Mouse (Mus musculus): ENCODE measurements around the gene Patj. TPM values are rescaled to one million over a fixed set of nuclear protein-coding genes. Genes with fewer than 3 reads are reported as not detected.
"Not testable (repeated sequence)": the region's sequence is repeated elsewhere in the genome, so short reads cannot be mapped to it uniquely, and the experiment has no call there.

Patj gene
- polyA plus RNA-seq, 1 experiment from 2014 or later: 17.6 TPM

DNA sequence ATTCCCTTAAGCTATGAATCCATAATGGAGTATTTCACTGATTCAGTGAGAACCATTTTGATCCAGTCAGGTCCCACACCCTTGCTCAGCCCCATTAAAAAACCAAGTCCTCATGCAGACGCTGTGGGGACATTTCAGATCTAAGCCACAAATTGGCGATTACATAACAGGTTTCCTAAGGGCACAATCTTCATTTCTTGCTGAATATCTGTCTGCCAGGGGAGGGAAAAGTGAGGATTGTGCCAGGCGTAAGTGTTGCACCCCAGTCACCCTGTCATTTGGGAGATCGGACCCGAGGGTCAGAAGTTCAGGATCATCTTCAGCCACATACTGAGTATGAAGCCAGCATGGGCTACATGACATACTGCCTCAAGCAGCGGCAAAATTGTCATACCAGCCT, 171.2 kb downstream of the Patj start:
- DNase-seq (ENCODE audit: low spot score): no peak

DNA sequence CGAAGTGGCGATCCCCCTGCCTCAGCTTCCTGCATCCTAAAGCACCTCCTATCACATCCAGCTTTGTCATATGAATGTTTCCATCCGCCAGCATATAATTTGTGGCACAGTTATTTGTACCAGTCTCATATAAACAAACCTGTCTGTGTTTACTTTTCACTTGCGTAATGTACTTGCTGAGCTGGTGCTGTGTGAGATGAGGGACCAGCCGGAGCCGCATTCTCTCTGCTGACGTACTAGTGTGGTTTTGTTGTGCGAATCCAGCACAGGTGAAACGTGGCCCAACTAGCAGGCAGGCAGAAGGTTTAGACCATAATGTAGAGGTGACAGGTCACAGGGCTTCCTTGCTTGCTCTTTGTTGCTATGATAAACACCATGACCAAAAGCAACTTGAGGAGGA, 171.9 kb downstream of the Patj start:
- no peak for DNase-seq (ENCODE audit: low spot score)

DNA sequence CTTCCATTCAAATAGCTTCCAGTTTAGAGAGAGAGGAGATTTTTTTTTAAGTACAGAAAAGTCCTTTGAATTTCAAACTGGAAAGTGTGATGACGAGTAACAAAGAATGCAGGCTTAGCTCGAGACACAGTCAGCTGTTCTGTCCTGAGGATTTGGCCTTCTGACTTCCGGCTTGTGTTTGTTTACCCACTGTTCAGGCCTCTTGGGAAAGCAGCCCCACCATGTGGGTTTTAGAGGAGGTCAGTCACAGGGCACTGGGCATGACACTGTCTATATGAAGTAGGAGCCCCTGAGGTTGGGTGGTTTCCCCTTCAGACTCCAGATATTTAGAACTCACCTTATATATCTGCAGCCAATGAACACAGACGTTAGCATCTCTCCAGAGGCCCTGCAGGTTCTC, 174.3 kb downstream of the Patj start:
- DNase-seq (ENCODE audit: low spot score): no peak

DNA sequence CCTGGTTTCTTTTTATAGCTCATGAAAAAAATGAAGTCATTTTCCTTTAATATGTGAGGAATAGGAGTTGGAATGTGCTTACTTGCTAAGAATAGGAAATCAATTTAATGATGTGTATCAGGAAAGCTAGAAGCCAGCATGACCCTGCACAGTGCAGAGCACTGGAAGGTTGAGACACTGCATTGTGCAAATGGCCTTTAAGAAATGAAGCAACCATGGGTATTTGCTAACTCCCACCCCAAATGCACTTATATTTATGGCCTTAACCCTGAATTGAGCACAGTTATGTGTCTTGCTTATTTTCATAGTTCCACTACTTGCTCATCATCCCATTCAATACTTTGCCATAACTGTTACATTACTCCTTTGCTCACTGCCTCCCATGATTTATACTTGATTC, 181.7 kb downstream of the Patj start:
- DNase-seq (ENCODE audit: low spot score): no peak

DNA sequence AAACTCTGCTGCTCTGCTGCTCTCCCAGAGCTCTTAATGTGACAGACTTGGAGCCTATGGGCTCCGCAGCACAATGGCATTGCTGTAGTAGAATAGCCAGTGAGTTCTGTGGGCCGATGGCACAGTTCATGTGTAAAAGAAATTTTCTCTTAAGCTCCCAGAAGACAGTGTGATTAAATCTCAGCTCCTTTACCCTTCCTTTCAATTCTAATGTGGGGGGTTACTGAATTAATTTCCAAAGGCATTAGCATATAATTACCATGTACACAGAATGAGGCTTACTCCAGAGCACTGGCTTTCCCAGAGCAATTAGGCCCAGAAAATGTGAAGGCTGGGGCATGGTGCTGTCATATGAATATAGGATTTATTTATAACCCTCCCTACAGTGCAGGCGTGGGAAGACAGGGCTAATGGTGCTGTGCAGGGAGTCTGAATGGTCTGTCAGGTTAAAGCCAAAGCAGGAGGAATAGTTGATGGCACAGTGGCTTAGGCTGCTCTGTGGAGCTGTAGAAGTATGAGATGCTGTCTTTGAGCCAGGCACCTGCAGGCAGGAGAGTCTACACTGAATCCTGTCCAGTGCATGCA, 182.5 kb downstream of the Patj start:
- no peak for DNase-seq (ENCODE audit: low spot score)

DNA sequence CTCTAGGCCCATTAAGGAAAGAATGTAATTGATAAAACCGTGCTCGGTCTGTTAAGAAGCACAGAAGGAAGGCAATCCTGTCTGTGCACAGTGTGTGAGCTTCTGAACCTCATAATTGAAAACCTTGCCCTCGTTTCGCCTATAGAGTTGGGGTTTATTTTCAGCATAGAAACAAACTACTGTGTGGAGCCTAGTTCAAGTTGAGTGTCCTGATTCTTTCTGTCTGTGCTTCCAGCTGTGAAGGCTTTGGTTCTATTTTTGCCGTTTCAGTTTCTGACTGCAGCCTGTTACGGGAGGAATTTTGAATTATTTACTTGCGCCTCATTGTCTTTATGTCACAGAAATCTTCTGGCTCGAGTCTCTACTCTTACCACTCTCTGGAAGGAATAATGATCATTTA, 185.9 kb downstream of the Patj start:
- DNase-seq (ENCODE audit: low spot score): no peak

DNA sequence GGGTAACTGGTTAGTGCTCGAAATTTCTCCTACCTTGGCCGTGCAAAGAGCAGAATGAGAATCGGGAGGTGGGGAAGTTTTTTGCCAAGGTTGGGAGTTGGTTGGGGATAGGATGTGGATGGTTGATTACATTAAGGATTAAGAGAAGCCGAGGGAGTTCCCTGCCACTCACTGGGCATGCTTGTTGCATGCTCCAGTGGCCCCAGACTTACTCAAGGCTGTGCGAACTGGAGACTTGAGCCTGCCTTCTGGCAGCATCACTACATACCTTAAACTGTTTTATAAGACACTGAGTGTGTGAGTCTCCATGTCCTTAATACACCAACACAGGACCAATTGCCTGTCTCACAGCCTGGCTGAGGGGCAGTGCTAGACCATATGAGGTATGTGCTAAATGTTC, 188.4 kb downstream of the Patj start:
- DNase-seq (ENCODE audit: low spot score): no peak

DNA sequence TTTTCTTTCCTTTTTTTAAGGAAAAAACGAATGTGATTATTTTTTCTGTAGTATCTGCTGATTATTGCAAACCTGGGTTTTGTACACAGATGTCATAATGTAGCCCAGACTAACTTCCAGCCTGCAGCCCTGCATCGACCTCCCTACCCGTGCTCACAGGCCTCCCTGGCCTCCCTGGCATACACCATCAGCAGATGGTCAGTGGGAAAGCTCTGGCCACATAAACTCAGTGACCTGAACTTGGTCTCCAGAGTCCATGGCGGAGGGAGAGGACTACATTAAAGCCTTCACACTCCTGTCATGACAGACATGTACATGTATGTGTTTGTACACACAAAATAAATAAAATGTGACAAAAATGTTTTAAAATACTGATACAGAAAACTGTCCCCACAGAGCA, 190.7 kb downstream of the Patj start:
- no peak for DNase-seq (ENCODE audit: low spot score)

DNA sequence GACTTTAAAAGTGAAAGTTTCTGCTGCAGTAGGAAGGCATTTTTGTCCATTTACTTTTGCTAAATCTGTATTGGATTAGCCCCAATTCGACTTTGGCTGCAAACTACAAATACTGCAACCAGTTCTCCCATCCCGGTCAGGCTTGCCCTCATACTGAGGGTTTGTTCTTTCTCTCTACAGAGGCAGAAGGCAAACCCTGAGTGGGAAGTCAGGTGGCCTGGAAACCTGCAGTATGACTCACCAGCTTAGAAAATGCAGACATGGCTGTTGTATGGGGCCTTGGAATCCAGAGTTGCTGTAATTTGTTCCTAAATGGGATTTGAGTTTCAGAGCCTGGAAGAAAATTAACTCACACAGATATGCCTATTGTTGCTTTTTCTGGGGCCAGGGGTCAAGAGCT, 192.1 kb downstream of the Patj start:
- DNase-seq (ENCODE audit: low spot score): no peak

DNA sequence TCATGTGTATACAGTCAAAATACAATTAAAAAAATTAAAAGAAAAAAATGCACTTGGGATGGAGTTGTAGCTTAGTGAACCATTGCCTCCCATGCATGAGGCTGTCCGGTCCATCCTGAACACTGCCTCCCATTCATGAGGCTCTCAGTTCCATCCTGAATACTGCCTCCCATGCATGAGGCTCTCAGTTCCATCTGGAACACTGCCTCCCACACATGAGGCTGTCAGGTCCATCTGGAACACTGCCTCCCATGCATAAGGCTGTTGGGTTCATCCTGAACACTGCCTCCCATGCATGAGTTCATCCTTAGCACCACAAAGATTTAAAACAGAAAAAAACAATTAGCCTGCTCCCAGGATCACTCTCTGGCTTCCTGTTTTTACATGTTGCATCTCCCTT, 198.4 kb downstream of the Patj start:
- DNase-seq (ENCODE audit: low spot score): no peak

DNA sequence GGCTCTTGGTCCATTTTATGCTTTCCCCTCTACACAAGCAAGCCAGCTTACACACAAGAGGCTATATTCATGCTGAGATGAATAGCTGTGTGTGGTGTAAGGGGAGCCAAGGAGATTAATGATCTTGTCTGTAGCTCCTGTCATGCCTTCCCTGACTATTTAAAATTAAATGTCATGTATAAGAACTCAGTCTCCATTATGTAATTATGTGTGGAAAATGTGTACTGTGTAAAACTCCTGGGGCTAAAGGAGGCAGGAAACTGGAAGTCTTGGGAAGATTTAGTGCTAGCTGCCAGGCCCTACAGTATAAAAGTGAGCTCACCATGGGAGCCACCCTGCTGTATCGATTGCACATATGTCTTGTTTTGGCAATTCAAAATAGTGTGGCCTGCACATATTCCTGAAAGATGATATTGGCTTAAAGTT, 203.0 kb downstream of the Patj start:
- no peak for DNase-seq (ENCODE audit: low spot score)

DNA sequence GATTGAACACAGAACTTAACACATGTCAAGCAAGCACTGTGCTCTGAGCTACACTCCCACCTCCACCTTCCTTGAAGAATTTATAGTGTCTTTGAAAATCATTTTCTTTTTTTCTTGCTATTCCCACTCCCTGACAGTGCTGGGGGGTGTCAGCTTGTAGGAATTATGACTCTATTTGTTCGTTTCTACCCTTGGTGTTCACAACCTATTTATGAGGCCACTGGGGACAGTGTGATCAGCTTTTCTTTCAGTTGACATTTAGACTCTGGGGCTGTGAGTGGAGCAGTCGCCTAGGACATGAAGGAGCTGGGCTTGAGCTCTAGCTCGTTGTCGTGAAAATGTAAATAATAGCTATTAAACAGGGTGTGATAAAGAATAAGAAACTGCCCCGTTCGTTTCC, 203.8 kb downstream of the Patj start:
- DNase-seq (ENCODE audit: low spot score): no peak

DNA sequence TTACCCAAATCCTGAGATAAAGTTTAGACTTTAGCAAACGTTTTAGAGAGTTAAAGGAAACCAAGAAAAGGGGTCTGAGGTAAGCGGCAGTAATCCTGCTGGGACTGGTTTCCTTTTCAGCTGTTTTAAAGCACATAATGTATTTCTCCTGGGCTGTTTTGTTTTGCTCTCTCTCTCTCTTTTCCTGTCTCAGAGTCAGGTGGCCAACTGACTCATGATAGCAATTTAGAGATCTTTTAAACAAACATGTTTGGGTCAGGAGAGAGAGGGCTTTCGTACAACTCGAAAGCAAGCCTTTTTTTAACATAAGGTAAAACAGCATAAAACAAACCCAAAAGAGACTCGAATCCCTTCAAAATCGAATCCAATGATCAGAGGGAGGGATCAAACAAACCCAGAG, 207.5 kb downstream of the Patj start:
- no peak for DNase-seq (ENCODE audit: low spot score)

DNA sequence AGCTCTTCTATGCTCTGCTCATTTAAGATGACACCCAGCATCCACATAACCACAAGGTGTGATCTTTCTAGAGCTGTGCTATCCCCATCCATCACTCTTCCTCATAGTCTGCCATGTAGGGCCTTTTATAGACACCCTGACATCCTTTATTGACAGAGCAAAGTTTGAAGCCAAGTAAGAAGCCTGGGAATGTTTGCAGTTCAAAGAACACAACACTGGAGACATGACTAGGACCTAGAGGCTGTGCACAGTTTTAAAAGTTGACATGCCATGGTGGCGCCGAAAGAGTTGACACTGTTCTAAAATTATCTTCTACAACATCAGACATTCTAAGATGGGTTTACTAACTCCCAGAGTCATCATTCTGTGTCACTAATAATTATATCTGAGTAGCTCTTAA, 214.9 kb downstream of the Patj start:
- no peak for DNase-seq (ENCODE audit: low spot score)

DNA sequence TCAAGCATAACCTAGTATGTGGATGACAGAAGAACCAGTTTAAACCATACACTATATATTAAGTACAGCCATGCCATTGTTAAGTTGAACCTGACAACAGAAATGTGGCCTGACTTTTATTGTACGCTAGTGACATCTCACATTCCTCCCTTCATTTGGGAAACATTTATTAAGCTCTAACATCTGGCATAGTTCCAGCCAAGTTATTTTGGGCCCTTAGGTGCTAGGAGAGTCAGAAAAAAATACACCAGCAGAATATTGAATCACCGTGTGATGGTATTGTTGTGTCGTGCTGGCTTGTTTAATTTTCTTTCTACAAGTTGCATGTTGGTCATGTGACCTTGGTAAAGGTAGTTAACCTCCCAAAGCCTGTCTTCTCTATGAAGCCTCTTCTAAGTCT, 218.8 kb downstream of the Patj start:
- no peak for DNase-seq (ENCODE audit: low spot score)

DNA sequence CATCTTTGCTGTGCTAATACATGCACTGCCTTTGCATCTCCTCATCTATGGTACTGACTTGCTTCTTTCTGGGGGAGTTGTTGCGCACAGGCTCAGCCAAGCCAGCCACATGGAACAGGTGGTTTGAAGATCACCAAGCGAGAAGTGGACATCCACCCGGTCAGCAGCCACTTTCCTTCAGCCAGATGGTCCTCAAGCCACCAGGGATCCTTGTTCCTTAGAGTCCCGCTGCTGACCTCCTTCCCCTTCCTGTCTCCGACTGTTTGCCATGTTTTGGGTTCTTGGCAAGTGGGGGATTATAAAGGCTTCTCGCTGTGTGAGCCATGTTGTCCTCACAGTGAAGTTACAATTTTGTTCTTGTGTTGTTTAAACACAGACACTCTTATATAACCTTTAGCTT, 223.6 kb downstream of the Patj start:
- DNase-seq (ENCODE audit: low spot score): no peak

DNA sequence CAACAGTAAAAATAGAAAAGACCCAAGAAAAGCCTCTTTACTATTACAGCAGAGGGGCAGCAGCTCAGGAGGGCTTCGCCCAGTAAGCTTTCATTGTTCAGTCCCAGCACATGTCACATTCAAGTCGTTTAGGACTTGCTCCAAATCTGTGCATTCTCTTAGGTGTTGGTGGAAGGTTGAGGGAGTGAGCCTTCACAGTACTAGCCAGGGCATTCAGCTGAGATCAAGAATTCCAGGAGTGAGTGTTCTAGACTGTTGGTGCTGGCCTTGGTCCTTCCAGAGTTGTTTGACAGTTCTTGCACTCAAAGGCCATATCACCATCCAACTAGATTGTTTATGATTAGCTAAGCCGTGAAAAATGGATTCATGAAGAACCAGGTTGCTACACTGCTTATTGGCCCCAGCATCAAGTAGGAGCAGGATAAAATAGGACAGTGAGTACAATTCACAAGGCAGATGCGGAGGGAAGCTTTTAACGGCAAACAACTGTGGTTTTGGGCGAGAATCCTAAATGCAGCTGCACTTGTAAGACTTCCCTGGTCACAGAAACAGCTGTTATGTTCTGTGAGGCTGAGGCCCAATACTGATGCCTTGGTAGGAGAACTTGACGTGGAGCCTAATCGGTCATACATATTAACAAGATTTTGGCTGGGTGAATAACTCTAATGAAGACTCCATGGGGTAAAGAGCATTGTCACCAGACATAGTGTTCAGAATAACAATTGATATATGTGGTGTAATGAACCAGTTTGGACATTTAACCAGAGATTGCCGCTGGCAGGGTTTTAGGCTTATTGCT, 225.6 kb downstream of the Patj start:
- DNase-seq (ENCODE audit: low spot score): no peak

DNA sequence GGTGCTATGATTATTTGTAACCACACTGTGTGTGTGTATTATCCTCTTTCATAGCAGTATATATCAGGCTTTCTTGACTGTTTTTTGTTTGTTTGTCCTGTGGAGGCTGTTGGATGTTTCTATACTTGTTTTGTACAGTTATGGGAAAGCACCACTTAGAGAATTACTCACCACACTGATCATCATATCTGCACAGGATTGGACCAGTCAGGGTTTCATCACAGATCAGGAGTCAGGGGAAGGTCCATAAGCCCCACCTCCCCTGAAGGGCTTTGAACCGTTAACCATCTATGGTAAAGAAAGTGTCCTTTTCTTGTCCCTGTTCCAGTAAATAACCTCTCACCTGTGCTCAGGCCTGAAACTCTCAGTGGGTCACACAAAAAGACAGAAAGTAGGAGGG, 226.6 kb downstream of the Patj start:
- DNase-seq (ENCODE audit: low spot score): no peak

DNA sequence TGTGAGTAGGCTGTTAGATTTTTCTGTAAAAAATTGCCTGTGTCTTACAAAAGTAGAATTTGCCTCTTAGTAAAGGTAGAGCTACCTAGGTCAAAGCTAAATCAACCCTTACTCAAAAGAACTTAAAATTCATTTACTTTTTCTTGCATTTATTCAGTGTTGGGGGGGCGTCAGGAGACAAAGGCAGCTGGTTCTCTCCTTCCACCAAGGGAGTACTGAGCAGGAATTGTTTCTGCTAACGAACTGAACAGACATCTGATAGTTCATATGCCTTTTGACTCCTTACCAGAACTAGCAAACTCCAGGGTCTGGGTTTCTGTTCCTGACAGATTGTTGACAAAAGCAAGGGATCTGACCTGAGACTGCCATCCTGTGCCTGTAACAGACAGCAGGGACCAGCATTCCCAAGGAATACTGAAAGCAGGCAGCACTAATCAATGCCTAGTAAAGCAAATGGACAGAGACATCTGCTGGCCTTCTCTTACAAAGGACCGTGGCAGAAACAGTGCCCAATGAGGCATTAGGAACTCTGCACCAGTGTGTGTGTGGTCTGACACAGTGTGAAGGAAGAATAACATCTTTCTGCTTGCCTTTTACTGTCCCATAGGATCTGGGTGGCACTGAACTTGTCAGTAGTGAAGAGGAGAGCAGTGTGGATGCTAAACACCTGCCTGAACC, 227.6 kb downstream of the Patj start:
- DNase-seq (ENCODE audit: low spot score): no peak

DNA sequence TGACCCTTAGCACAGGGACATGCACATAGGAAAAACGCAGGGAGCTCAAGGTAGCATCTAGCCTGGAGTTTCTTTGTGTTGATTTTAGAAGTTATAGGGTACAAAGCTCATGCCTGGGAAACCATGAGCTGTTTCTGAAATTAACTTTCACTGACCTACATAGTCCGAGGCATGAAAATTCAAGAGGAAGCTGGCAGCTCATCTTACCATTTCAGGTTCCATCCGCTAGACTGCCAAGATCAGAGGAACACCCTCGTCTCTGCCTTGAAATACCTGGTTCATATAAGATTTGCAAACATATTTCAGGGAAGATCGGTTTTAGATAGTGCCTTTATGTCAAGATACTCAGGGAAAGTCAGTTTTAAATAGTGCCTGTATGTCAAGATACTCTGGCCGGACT, 232.7 kb downstream of the Patj start:
- DNase-seq (ENCODE audit: low spot score): no peak

DNA sequence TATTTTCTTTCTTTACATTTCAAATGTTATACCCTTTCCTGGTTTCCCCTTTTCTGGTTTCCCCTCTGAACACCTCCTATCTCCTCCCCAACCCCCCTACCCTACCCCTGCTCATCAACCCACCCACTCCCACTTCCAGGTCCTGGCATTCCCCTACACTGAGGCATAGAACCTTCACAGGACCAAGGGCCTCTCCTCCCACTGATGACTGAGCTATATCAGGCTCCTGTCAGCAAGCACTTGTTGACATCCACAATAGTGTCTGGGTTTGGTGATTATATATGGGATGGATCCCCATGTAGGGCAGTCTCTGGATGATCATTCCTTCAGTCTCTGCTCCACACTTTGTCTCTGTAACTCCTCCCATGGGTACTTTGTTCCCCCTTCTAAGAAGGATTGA, 233.6 kb downstream of the Patj start:
- not testable (repeated sequence) for DNase-seq (ENCODE audit: low spot score)

DNA sequence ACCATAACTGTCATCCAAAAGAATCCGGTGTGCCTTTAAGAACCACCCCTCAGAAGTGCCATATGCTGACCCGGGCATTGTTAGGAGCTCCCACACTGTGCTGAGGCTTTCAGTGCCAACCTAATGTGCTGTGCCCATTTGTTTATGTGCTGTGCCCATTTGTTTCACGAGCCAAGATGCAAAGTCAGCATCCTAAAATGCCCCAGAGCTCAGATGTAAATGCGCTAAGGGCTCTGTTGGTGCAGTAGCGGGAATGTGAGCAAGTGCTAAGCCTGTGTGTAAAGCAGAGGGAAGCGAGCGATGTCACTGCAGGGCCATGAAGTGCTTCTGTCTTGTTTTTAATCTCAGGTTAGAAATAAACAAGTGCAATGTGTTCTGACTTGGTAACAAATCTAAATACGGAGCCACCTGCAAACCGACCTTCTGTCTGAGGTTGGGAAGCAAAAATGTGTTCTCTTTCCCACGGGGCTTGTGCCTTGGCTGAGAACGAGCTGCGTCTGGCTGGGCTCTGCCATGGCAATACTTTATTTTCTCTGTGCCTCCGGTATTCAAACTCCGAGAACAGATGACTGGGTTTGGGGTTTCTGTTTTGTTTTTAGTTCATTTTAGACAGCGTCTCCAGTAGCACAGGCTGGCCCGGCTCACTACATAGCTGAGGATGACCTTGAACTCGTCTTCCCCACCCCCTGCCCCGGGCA, 239.7 kb downstream of the Patj start:
- no peak for DNase-seq (ENCODE audit: low spot score)

Measured in thymus, postnatal 0 days (tissue).